Mouse (Mus musculus) cerebellum, postnatal 10 days (tissue): ENCODE measurements at regions not wholly inside any gene's neighbourhood (a gene's known extent, or its start where the extent isn't known, plus 50 kb on each side); places are given as distances from the start of the nearest gene placed in this dataset.

Experiments
- DNase-seq, 2 experiments: peaks; one replicate each; pipeline ENCODE4 v3.0.0; 2021; ENCODE audit warnings: mixed read lengths in 2 of 2

GRCm38 (mm10) chr1:122905331-122905730, 1140.0 kb downstream of the Dpp10 start:
- DNase-seq, result no peak

GRCm38 (mm10) chr1:122889100-122889499, 1156.3 kb downstream of the Dpp10 start:
- no peak for DNase-seq

DNA sequence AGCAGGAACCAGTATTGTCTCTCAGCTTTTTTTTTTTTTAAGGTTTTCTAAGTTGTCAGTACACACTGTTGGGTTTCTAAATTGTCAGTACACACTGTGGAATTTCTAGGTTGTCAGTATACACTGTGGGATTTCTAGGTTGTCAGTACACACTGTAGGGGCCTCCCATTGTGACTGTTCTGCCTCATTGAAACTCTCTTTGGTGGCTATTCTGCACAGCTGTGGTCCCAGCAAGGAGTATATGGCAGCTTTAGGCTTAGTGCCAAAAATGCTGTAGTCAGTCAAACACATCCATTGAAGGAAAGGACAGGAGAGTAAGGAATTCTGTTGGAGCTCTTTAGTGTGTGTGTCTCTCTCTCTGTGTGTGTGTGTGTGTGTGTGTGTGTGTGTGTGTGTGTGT, 1186.4 kb downstream of the Dpp10 start:
- DNase-seq, result peak; percentile 22 to 23
